Mouse (Mus musculus): ENCODE results near the gene Pdia5.
A peak's percentile ranks its signal among the peaks of the same experiment; 100 is the strongest.

The Pdia5 gene

DNA sequence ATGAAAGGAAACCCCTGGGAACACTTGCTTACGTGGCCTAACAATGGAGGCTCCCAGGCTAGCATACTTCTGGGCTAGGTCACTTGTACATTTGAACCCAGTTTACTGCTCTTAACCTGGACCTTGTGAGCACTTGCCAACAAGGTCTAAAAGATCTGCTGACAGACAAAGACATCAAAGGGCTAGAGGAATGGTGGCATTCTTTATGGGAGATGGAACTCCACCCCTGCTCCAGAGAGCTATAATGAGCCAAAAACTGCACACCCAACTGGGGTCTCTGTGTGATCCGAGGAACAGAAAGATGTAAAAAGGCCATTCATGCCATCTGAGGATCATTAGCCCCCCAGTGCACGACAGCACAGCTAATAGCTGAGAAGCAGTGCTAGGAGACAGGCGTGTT lies 6.6 kb downstream of the Pdia5 start:
- DNase-seq = no peak

DNA sequence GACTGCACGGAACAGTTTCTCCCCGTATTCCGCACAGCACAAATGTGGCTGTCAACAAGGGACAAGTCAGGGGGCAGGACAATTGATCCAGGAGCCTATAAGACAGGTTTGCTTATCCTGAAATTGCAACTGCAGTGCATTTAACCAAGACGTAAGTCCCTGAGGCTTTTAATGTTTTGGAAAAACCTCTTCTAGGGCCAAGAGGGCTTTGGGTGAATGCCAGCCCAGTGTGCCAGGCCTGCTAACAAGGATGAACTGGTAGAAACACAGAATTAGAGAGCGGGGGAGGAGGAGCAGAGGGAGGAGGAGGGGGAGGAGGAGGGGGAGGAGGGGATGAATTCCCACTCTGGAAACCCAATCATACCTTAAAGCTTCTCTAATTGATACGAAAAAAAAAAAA lies 11.4 kb downstream of the Pdia5 start:
- DNase-seq = no peak

DNA sequence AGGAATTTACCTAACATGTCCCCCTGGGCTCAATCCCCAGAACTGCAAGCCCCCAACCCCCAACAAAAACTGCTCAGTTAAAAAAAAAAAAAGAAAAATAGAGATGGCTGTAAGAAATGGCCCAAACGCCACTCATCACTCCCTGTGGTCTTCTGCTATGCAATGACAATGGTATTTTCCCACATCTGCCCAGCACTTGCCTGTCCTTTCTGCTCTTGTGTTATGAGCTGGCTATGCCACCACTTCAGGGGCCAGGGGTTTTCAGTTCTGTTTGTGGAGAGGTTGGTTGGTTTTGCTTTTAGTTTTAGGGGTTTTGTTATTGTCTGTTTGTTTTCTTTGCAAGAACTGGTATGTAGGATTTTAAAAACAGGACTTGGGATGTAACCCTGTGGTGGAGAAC lies 13.4 kb downstream of the Pdia5 start:
- DNase-seq = no peak

DNA sequence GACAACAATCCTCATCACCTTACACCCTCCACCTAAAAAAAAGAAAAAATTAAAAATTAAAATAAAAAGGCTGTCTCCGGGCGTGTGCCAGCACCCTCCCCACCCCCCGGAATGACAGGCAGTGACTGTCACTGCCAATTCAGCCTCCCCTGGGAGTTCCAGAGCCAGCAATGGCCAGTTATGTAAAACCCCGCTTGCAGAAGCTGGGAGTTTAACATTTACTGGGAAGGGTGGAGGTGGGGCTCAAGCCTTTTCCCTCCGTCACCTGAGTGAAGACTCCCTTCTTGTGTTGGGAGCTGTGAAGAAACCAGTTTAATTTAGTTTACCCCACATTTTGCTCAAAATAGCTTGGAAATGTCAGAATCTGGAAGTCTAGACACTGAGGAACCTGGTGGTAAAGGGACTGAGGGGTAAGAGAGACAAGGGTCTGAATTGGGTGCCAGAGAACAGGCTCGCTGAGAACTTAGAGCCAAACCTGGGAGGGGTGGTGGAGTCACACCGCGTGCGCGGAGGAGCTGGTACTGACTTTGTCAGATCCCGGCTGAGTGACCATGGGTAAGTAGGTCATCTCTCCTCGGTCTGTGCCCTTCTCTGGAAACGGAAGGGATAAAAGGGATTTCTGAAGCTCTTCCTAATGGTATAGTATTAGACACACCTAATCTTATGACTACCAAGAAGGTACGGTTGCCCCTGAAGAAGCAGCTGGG lies 18.0 kb downstream of the Pdia5 start:
- DNase-seq = no peak

GRCm38 (mm10) chr16:35471841-35472568 lies 18.7 kb downstream of the Pdia5 start:
- DNase-seq = no peak

DNA sequence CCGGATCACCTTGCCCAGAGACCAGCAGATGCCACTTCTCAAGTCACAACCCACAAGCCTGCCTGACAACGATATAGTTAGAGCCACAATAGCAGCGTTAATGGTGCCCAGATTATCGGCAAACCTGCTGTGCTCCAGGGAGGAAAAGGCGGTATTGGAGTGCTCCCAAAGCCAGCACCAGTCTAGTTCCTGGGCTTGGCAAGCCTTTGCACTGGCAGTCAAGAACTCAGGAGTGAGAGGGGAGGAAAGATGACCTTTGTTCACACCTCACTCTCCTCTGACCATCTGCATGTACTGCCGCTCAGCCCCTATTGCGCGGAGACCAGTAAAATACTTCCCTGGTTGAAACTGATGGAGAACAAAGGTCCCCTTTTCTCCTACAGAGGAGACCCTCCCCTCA lies 19.7 kb downstream of the Pdia5 start:
- no peak for DNase-seq

- no peak for DNase-seq
Measured at GRCm38 (mm10) chr16:35470096-35470495, 20.6 kb downstream of the Pdia5 start.

- no peak for DNase-seq
Measured at GRCm38 (mm10) chr16:35469016-35469415, 21.7 kb downstream of the Pdia5 start.

DNA sequence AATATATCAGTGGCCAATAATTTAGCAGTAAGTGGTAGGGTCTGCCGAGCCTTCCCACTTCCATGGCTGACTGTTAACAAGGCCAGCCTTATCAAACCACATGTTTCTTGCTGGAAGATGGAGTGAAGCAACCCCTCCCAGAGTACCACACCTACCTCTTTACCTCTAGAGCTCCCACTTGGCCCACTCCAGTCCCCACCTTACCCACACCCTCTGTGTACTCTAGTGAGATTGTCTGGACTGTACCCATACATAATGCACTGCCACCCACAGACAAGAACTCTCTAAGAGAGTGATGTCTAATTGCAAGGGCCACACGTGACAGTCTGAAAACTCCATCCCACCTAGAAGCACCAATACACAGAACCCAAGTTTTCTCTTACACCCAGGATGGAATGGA lies 23.6 kb downstream of the Pdia5 start:
- DNase-seq = no peak

- peak; percentile 59 for DNase-seq
Measured at GRCm38 (mm10) chr16:35465808-35466351, 24.8 kb downstream of the Pdia5 start.

DNA sequence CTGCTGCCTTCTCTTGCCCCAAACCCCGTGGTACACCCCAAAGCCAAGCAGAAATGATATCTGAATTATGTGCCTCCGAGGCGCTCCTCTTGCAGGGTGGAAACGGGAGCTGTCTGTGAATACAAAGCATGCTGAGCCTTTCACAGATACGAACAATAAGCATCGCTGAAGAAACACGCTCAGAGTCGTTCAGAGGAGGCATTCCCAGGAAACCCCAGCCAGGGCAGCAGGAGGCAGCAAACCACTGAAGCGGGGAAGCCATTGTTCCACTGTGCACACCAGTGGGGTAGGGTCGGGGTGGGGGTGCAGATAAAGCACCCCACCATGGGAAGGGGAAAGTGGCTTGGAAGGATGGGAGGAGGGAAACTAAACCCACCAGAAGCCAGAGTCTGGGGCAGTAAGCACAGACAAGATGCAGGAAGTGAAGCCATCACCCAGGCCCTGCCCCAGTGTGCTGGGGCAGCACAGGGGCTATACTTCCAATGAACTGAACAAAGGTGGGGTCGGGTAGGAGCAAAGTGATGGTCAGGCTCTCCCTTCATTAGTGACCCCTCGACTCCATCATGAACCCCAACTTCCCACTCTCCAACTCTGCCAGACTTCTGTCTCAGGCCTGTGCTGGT lies 25.9 kb downstream of the Pdia5 start:
- DNase-seq = no peak

DNA sequence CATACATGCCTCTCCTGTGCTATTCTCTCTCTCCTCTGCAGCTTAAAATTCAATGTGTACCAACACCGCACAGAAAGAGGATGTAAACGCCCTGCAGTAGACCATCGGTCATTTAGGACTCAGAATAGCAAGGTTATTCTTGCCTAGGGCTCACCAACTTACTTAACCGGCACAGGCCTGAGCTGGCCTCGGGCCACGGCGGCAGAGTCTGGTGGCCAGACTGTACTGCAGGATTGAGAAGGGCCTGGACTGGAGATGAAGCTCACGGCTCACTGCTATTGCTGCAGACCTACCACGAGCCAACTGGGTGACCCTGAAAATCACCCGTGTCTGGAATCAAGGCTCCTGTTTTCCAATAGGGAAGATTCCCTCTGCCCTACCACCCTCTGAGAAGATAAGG lies 27.0 kb downstream of the Pdia5 start:
- DNase-seq = no peak

DNA sequence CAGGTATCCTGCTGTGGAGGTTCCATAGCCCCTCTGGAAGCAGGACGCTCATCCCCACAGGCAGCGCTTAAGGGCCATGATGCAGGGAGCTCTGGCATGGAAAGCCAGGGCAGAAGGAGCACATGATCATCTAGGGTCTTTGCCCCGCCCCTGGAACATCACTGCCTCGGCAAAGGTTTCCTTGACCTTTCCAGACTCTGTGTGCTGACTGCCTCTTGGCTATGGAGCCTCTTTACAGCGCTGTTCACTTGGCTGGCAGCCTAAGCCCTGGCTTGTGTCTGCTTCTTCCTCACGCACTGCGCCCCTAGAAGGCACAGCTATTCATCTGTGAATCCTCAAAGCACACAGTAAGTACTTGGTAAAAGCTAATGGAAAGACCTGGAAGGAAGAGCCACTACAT lies 27.7 kb downstream of the Pdia5 start:
- no peak for DNase-seq

- no peak for DNase-seq
Measured at GRCm38 (mm10) chr16:35459584-35459983, 31.1 kb downstream of the Pdia5 start.

- DNase-seq = no peak
Measured at GRCm38 (mm10) chr16:35458297-35458696, 32.4 kb downstream of the Pdia5 start.

DNA sequence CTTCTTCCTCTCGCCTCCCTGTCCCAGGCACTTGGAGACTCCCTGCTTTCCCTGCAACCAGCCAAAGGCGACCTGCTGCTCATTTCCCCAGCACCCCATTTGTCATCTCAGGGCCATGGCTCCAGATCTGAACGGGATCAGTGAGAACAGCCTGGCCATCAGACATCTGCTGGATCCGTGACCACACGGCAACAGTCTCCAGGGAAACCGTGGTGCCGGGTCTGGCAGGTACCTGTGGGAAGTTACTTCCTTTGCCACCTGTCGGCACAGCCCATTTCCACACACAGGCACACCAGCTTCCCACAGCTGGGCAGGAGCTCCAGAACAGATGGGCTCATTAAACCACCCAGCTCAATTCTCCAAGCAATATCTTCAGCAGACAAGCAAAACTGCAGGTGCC lies 33.2 kb downstream of the Pdia5 start:
- peak; percentile 53 for DNase-seq

DNA sequence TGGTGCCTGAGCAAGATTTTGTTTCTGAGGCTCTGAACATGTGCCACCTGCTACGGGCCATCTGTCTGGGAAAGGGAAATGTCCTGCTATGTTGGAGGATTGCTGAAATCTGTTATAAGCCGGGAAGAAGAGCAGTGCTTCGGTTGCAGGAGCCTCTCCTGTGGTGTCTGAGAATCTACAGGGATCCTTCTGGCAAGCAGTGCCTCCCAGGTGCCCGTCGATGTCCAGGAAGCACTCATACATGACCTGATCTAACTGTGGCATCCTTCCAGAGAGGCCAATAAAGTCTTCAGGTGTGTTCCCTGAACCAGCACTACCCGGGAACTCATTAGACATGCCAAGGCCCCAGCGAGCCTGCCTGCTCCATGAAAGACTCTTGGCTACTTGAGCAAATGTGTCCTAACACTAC lies 33.7 kb downstream of the Pdia5 start:
- peak; percentile 86 for DNase-seq

- DNase-seq = no peak
Measured at GRCm38 (mm10) chr16:35456305-35456704, 34.4 kb downstream of the Pdia5 start.

DNA sequence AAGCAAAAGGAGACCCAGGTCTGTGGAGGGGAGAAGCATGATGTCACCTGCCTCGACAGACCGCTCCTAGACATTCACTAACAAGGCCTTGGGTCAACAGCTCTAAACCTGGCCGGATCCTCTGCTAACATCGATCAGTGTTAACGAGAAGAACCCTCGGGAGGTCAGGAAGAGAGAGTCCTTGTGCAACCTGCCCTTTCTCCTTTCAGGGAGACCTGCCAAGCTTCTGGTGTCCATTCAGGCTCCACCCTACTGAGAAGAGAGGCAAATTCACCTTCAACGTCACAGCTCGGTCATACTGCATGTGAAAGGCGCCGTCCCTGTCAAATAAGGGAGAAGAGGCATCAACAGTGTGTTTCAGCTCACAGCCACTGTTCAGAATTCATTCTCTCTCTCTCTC lies 34.9 kb downstream of the Pdia5 start:
- DNase-seq = no peak

DNA sequence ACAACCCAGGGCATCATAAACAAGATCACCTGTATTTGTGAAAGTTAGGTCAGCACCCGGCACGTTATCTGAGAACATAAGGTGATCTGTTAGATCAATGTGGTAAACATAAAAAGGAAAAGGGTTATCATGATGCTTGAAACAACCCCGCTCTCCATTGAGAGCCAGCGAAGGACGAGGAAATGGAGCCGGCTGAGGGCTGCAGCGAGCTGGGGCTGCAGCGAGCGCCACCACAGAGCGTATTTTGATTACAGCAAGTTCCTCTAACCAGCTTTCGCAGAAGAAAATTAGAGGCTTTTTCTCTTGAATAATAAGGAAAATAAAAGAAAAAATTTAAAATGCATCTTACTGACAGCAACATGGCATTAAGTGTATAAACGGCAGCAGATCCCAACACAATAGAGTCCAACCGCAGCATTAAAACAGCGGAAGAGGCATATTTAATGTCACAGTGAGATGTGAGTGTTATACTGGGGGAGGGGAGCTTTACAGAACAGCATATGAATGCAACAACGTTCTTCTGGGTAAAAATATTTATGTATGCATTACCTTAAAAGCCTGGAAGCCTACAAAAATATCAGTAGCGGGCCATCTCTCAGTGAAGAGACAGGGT lies 40.5 kb downstream of the Pdia5 start:
- no peak for DNase-seq

DNA sequence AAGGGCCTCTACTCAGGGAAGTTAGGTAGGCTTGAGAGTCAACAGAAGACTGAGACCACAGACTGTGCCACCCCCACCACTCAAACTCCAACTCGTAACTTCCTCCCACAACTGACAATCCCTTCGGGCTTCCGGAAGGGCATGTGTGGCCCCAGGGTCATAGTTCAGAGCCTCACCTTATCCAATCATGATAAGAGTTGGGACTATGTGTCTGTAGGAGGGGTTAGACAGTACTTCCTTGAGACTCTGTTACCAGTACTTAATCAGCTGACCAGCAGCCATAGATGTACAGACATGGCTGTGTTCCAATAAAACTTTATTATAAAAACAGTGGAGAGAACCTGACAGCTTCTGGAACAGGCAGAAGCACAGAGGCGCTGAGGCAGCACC lies 48.7 kb downstream of the Pdia5 start:
- no peak for DNase-seq

DNA sequence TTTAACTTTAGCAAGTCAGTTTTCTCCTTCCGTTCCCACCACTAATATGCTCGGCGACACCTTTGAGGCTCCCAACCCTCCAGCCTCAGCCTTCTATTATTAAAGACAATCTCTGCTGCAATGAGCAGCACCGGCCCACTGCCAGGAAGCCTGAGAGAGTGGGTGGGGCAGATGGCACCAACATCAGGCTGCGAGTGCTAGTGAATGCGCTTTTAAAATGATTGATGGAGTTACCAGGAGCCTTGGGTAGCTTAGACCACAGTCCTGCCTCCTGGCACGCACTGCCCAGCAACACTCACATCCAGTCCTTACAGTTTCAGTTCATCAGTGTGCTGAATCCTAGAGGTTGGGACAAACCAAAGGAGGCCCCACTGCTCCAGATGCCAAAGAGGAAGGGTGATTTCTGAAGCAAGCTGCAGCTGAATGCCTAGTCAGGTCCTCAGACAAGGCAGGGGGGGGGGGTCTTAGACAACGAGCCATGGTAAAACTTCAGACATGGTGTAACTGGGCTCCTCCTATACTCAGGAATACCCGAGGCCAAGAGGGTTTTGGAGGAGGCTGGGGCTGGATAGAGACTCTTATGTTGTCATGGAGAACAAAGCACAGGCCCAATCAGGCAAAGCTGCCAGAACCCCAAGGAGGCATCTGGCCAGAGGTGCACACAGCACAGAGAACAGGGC lies 49.2 kb downstream of the Pdia5 start:
- DNase-seq = no peak

DNA sequence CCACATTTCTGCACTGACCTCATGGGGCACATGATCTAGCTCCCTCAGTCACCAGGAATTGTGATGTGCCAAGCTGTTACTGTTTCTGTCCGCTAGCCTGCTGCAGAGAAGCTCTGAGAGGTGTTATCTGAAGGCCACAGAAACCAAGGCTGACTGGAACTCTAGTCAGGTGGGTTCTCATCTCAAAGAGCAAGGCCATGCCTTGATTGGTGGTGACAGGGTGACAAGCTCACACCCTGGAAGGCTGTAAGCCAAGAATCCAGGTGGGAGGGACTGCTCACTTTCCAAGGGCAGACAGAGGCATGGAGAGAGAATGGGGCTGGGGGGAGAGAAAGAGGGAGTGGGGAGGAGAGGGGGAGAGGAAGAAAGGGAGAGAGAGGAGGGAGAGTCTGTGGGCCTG lies 51.6 kb downstream of the Pdia5 start:
- DNase-seq = no peak
